8 mouse cellular contexts compared by ENCODE assay signal in genomic region chr10:121033826-121034568, GRCm38 (mm10). TPM values are rescaled to one million over a fixed set of nuclear protein-coding genes. Genes with fewer than 3 reads are reported as not detected.
DNase-seq lines count a peak whose midpoint lies in the region; ATAC-seq lines count a peak whose summit lies in the region.

TSS of gene Wif1 (plus strand) at chr10:121033960.

- peak within 1 kb of the TSS; percentile 95 for H3K4me2 ChIP-seq in forebrain, embryonic 16.5 days (ENCODE audit: low read length)

- H3K27ac ChIP-seq in forebrain, embryonic 16.5 days (ENCODE audit: low read length): no peak within 1 kb of the TSS

- peaks cover 24% of the 10 kb centered on the region for H3K27me3 ChIP-seq in forebrain, embryonic 16.5 days (replicated peaks; ENCODE audit: control insufficient read depth, insufficient read depth, low read length)

- peaks cover 12% of the 10 kb centered on the region for H3K4me1 ChIP-seq in forebrain, embryonic 16.5 days (replicated peaks; ENCODE audit: control insufficient read depth, insufficient read depth, low read length)

- H3K9me3 ChIP-seq in forebrain, embryonic 16.5 days (ENCODE audit: control insufficient read depth, low read length): no peaks in the 10 kb centered on the region

- ATAC-seq in forebrain, embryonic 16.5 days: peak; percentile 92

- peak within 1 kb of the TSS; percentile 56 for H3K4me3 ChIP-seq in forebrain, embryonic 16.5 days (replicated peaks; ENCODE audit: low read length)

- 1% methylated on average over 49 of the region's 49 CpGs for WGBS in forebrain, embryonic 16.5 days

- H3K36me3 ChIP-seq in forebrain, embryonic 16.5 days (ENCODE audit: control insufficient read depth, insufficient read depth): no peaks in the 10 kb centered on the region

- peak within 1 kb of the TSS; percentile 58 for H3K9ac ChIP-seq in forebrain, embryonic 16.5 days (replicated peaks; ENCODE audit: low read depth, low read length)

- peak; percentile 26 for DNase-seq in MEL-GATA-1-ER (ENCODE audit: extremely low read depth, low read depth)
- DNase-seq in cerebellum, adult 18-20 months: peak; percentile 66 to 83
- peak; percentile 85 for DNase-seq in heart, postnatal 4 days
- DNase-seq in layer of hippocampus, postnatal 10 days (ENCODE audit: low spot score in 2 of 2): peak; percentile 68 to 78
- peak; percentile 86 for DNase-seq in lung, postnatal 14 days
- DNase-seq in ovary, postnatal 36 days (ENCODE audit: low spot score): peak; percentile 75
- DNase-seq in thymus, postnatal 36 days: peak; percentile 69 to 76

RNA-seq across cellular contexts. Expression of gene Wif1, which starts in this region (rescaled TPM):
- 2.1 and 3.0 TPM in 2 replicates for polyA plus RNA-seq in forebrain, embryonic 16.5 days (2015; fragmentation: Nextera tagmentation; extraction: Ambion mirVana)
- total RNA-seq in heart, postnatal 4 days (2021): 1 to 10 TPM; 4.6 to 5.9 TPM
- total RNA-seq in layer of hippocampus, postnatal 10 days (2021): 1 to 10 TPM; 2.2 to 2.7 TPM

Comparison
In these comparisons a context has a peak if more than half of its experiments do, and no peak if none do; other contexts are left out.
1. DNase-seq: peak in every context shown above with its lines; median percentile 86 in lung, postnatal 14 days; 85 in heart, postnatal 4 days; 75 in ovary, postnatal 36 days; 74 in cerebellum, adult 18-20 months; 73 in layer of hippocampus, postnatal 10 days; 72 in thymus, postnatal 36 days; 26 in MEL-GATA-1-ER.